Mouse (Mus musculus) lung, postnatal 0 days (tissue): ENCODE results near the gene Nprl2.

Experiments
- CTCF ChIP-seq: IDR thresholded peaks from 2 replicates; pipeline ENCODE4 v1.5.1; 2016; ENCODE audit warnings: antibody characterized with exemption, mild to moderate bottlenecking
- EP300 ChIP-seq: IDR thresholded peaks from 2 replicates; pipeline ENCODE4 v1.6.1; 2016; ENCODE audit warnings: antibody characterized with exemption, mild to moderate bottlenecking, control low read depth

GRCm38 (mm10) chr9:107563029-107563581 lies 21.1 kb downstream of the Nprl2 start, which contains the start of gene Tusc2:
- TF ChIP-seq EP300 (0 out of 2 replicates have a peak, but pooled peaks have one; percentile 23), CTCF (no peak)
